Mouse (Mus musculus) adrenal gland, postnatal 0 days (tissue): Measurements from ENCODE around the gene Gm11567. TPM values are rescaled to one million over a fixed set of nuclear protein-coding genes. Genes with fewer than 3 reads are reported as not detected.

ENCODE experiments used
- polyA plus RNA-seq: library from polyadenylated mRNA; unstranded; fragments of >200 nt; fragmentation: Nextera tagmentation; extraction: Ambion mirVana; gene quantifications from 2 replicates; pipeline ENCODE4 v1.2.1, GENCODE M21; 2015

Gm11567 gene
- polyA plus RNA-seq = not detected in 2 replicates

GRCm38 (mm10) chr11:99878887-99879286 lies at the start of gene Gm11567:
Gene Gm11567, plus strand, starts transcription at chr11:99879187.

GRCm38 (mm10) chr11:99837966-99838365 lies 41.0 kb upstream of the Gm11567 start, which contains the start of gene 2300003K06Rik:
Gene 2300003K06Rik, minus strand, starts transcription at chr11:99838066.

GRCm38 (mm10) chr11:99851508-99851907 lies 27.5 kb upstream of the Gm11567 start, which contains the start of gene Krtap4-16:
Gene Krtap4-16, minus strand, starts transcription at chr11:99851608.

GRCm38 (mm10) chr11:99857617-99858016 lies 21.4 kb upstream of the Gm11567 start, which contains the start of gene Gm11568:
Gene Gm11568, plus strand, starts transcription at chr11:99857917.

GRCm38 (mm10) chr11:99864176-99864575 lies 14.8 kb upstream of the Gm11567 start, which contains the start of gene Gm11559:
Gene Gm11559, plus strand, starts transcription at chr11:99864476.

GRCm38 (mm10) chr11:99873089-99873488 lies 5.9 kb upstream of the Gm11567 start, which contains the start of gene Krtap9-1:
Gene Krtap9-1, plus strand, starts transcription at chr11:99873389.

GRCm38 (mm10) chr11:99907620-99908019 lies 28.6 kb downstream of the Gm11567 start, which contains the start of gene Krtap31-1:
Gene Krtap31-1, plus strand, starts transcription at chr11:99907920.

GRCm38 (mm10) chr11:99914451-99914850 lies 35.5 kb downstream of the Gm11567 start, which contains the start of gene Gm11565:
Gene Gm11565, plus strand, starts transcription at chr11:99914751.

Other genes starting within 250 kb of the Gm11567 start
- not detected in 2 replicates for gene Krtap4-2, start 244.1 kb upstream of the Gm11567 start, polyA plus RNA-seq
- gene Krtap4-7, start 235.1 kb upstream of the Gm11567 start, polyA plus RNA-seq = not detected in 2 replicates
- gene Gm11555, start 229.0 kb upstream of the Gm11567 start, polyA plus RNA-seq = not detected in 2 replicates
- gene Gm11563, start 220.2 kb upstream of the Gm11567 start, polyA plus RNA-seq = not detected in 2 replicates
- not detected in 2 replicates for gene Krtap4-6, start 213.2 kb upstream of the Gm11567 start, polyA plus RNA-seq
- gene Gm14190, start 188.4 kb upstream of the Gm11567 start, polyA plus RNA-seq = not detected in 2 replicates
- not detected in 2 replicates for gene Gm14180, start 144.9 kb upstream of the Gm11567 start, polyA plus RNA-seq
- not detected in 2 replicates for gene Gm11595, start 106.3 kb upstream of the Gm11567 start, polyA plus RNA-seq
- not detected in 2 replicates for gene Krtap4-8, start 98.5 kb upstream of the Gm11567 start, polyA plus RNA-seq
- gene Krtap4-9, start 94.0 kb upstream of the Gm11567 start, polyA plus RNA-seq = not detected in 2 replicates
- not detected in 2 replicates for gene Gm11596, start 85.7 kb upstream of the Gm11567 start, polyA plus RNA-seq
- not detected in 2 replicates for gene Gm11569, start 80.3 kb upstream of the Gm11567 start, polyA plus RNA-seq
- not detected in 2 replicates for gene Gm11554, start 74.7 kb upstream of the Gm11567 start, polyA plus RNA-seq
- gene Krtap4-13, start 69.3 kb upstream of the Gm11567 start, polyA plus RNA-seq = not detected in 2 replicates
- gene Gm11564, start 63.5 kb upstream of the Gm11567 start, polyA plus RNA-seq = not detected in 2 replicates
- not detected in 2 replicates for gene 2300003K06Rik, start 41.1 kb upstream of the Gm11567 start, polyA plus RNA-seq
- gene Krtap4-16, start 27.6 kb upstream of the Gm11567 start, polyA plus RNA-seq = not detected in 2 replicates
- not detected in 2 replicates for gene Gm11568, start 21.3 kb upstream of the Gm11567 start, polyA plus RNA-seq
- not detected in 2 replicates for gene Gm11559, start 14.7 kb upstream of the Gm11567 start, polyA plus RNA-seq
- gene Krtap9-1, start 5.8 kb upstream of the Gm11567 start, polyA plus RNA-seq = not detected in 2 replicates
- not detected in 2 replicates for gene Krtap31-1, start 28.7 kb downstream of the Gm11567 start, polyA plus RNA-seq
- gene Gm11565, start 35.6 kb downstream of the Gm11567 start, polyA plus RNA-seq = not detected in 2 replicates
- not detected in 2 replicates for gene Krtap31-2, start 57.1 kb downstream of the Gm11567 start, polyA plus RNA-seq
- gene Krtap9-5, start 69.3 kb downstream of the Gm11567 start, polyA plus RNA-seq = not detected in 2 replicates
- not detected in 2 replicates for gene Krtap29-1, start 99.9 kb downstream of the Gm11567 start, polyA plus RNA-seq
- gene Krtap16-1, start 107.4 kb downstream of the Gm11567 start, polyA plus RNA-seq = not detected in 2 replicates
- gene Krtap17-1, start 114.8 kb downstream of the Gm11567 start, polyA plus RNA-seq = not detected in 2 replicates
- not detected in 2 replicates for gene Krt33a, start 137.0 kb downstream of the Gm11567 start, polyA plus RNA-seq
- not detected in 2 replicates for gene Krt33b, start 150.7 kb downstream of the Gm11567 start, polyA plus RNA-seq
- gene Krt34, start 162.4 kb downstream of the Gm11567 start, polyA plus RNA-seq = not detected in 2 replicates
- gene Krt31, start 171.4 kb downstream of the Gm11567 start, polyA plus RNA-seq = not detected in 2 replicates
- not detected in 2 replicates for gene Krt32, start 209.0 kb downstream of the Gm11567 start, polyA plus RNA-seq
- gene Krt35, start 217.1 kb downstream of the Gm11567 start, polyA plus RNA-seq = not detected in 2 replicates
- gene Krt36, start 226.4 kb downstream of the Gm11567 start, polyA plus RNA-seq = 0.12 and 0.14 TPM in 2 replicates
- 0.33 and 5.9 TPM in 2 replicates for gene Krt13, start 242.4 kb downstream of the Gm11567 start, polyA plus RNA-seq